Mouse (Mus musculus) MEL (cell line): ENCODE data around the gene Cand2. TPM values are rescaled to one million over a fixed set of nuclear protein-coding genes. Genes with fewer than 3 reads are reported as not detected.

Source experiments
- DNase-seq: peaks from one replicate; pipeline ENCODE4 v3.0.0; 2011; ENCODE audit warnings: low read depth, low spot score
- H3K27ac ChIP-seq: 2 replicates; pipeline ENCODE4 v1.5.1; 2012; ENCODE audit warnings: low read depth, mild to moderate bottlenecking, control low read depth, low read length, moderate library complexity; ENCODE audit not compliant: control insufficient read depth
- H3K27me3 ChIP-seq, 2 experiments: fragments of 150-350 bp in 1 of 2; sonication (generic) in 1 of 2; 2 replicates each; pipeline ENCODE4 v1.6.1; 2012; ENCODE audit warnings: low read length in 2 of 2, mild to moderate bottlenecking in 2 of 2, improper control_type of control experiment in 1 of 2, moderate library complexity in 1 of 2; ENCODE audit not compliant: insufficient read depth in 2 of 2, control insufficient read depth in 1 of 2
- H3K36me3 ChIP-seq, 2 experiments: 2 replicates each; pipeline ENCODE4 v1.6.1; 2012 to 2014; ENCODE audit warnings: low read length in 2 of 2, improper control_type of control experiment in 1 of 2, inconsistent platforms in 1 of 2, mild to moderate bottlenecking in 1 of 2; ENCODE audit not compliant: insufficient read depth in 2 of 2, control insufficient read depth in 1 of 2
- H3K4me1 ChIP-seq, 2 experiments: fragments of 150-350 bp in 1 of 2; sonication (generic) in 1 of 2; 2 replicates each; pipeline ENCODE4 v1.6.1; 2012; ENCODE audit warnings: low read length in 2 of 2, improper control_type of control experiment in 1 of 2, mild to moderate bottlenecking in 1 of 2; ENCODE audit not compliant: insufficient read depth in 2 of 2, control insufficient read depth in 1 of 2
- H3K4me3 ChIP-seq, 2 experiments: fragments of 150-350 bp in 1 of 2; sonication (generic) in 1 of 2; 2 replicates each; pipeline ENCODE4 v1.5.1; 2012; ENCODE audit warnings: low read depth in 2 of 2, low read length in 2 of 2, mild to moderate bottlenecking in 2 of 2, moderate library complexity in 2 of 2, control low read depth in 1 of 2, improper control_type of control experiment in 1 of 2; ENCODE audit not compliant: control insufficient read depth in 1 of 2, insufficient read depth in 1 of 2
- H3K79me2 ChIP-seq: 2 replicates; pipeline ENCODE4 v1.6.1; 2012; ENCODE audit warnings: mild to moderate bottlenecking, low read length, moderate library complexity; ENCODE audit not compliant: control insufficient read depth, poor library complexity, insufficient read depth
- H3K9ac ChIP-seq: 2 replicates; pipeline ENCODE4 v1.6.1; 2012; ENCODE audit warnings: low read depth, mild to moderate bottlenecking, control low read depth, low read length, moderate library complexity; ENCODE audit not compliant: control insufficient read depth, poor library complexity, severe bottlenecking
- H3K9me3 ChIP-seq: fragments of 150-350 bp; sonication (generic); replicated peaks from 2 replicates; pipeline ENCODE4 v1.6.1; 2012; ENCODE audit warnings: mild to moderate bottlenecking, low read length, improper control_type of control experiment, moderate library complexity; ENCODE audit not compliant: insufficient read depth
- CHD1 ChIP-seq: IDR thresholded peaks from 2 replicates; pipeline ENCODE4 v1.6.1; 2012; ENCODE audit warnings: low read depth, mild to moderate bottlenecking, inconsistent platforms, low read length, improper control_type of control experiment
- CHD2 ChIP-seq: IDR thresholded peaks from 2 replicates; pipeline ENCODE4 v1.6.1; 2011; ENCODE audit warnings: low read length, improper control_type of control experiment
- ELF1 ChIP-seq: IDR thresholded peaks from 2 replicates; pipeline ENCODE4 v1.6.1; 2014; ENCODE audit warnings: low read depth, mild to moderate bottlenecking, inconsistent platforms, low read length, improper control_type of control experiment, moderate library complexity
- EP300 ChIP-seq, 2 experiments: IDR thresholded peaks; 2 replicates each; pipeline ENCODE4 v1.6.1; 2011; ENCODE audit warnings: improper control_type of control experiment in 2 of 2, low read length in 2 of 2, low read depth in 1 of 2, mild to moderate bottlenecking in 1 of 2
- ETS1 ChIP-seq: IDR thresholded peaks from 2 replicates; pipeline ENCODE4 v1.6.1; 2012; ENCODE audit warnings: low read depth, mild to moderate bottlenecking, inconsistent platforms, low read length, improper control_type of control experiment, moderate library complexity
- GABPA ChIP-seq: IDR thresholded peaks from 2 replicates; pipeline ENCODE4 v1.6.1; 2012; ENCODE audit warnings: low read depth, mild to moderate bottlenecking, inconsistent platforms, low read length, improper control_type of control experiment, moderate library complexity
- GATA1 ChIP-seq: IDR thresholded peaks from 2 replicates; pipeline ENCODE4 v1.6.1; 2011; ENCODE audit warnings: low read depth, low read length, improper control_type of control experiment
- JUND ChIP-seq: IDR thresholded peaks from 2 replicates; pipeline ENCODE4 v1.6.1; 2011; ENCODE audit warnings: low read depth, mild to moderate bottlenecking, improper control_type of control experiment, low read length
- KAT2A ChIP-seq: conservative IDR thresholded peaks from 2 replicates; pipeline ENCODE4 v1.6.1; 2012; ENCODE audit warnings: low read depth, low read length, improper control_type of control experiment, inconsistent platforms
- MEF2A ChIP-seq: IDR thresholded peaks from 2 replicates; pipeline ENCODE4 v1.6.1; 2014; ENCODE audit warnings: low read depth, mild to moderate bottlenecking, inconsistent platforms, low read length, improper control_type of control experiment; ENCODE audit not compliant: poor library complexity, insufficient replicate concordance, severe bottlenecking; ENCODE audit errors: extremely low read depth
- MXI1 ChIP-seq: IDR thresholded peaks from 2 replicates; pipeline ENCODE4 v1.6.1; 2011; ENCODE audit warnings: mild to moderate bottlenecking, low read depth, low read length, improper control_type of control experiment
- MYC ChIP-seq: IDR thresholded peaks from 2 replicates; pipeline ENCODE4 v1.6.1; 2011; ENCODE audit warnings: low read depth, mild to moderate bottlenecking, low read length, improper control_type of control experiment, moderate library complexity
- NRF1 ChIP-seq: IDR thresholded peaks from 2 replicates; pipeline ENCODE4 v1.6.1; 2014; ENCODE audit warnings: low read depth, mild to moderate bottlenecking, inconsistent platforms, low read length, improper control_type of control experiment, moderate library complexity; ENCODE audit not compliant: poor library complexity, insufficient read depth, severe bottlenecking
- POLR2A ChIP-seq, 2 experiments: IDR thresholded peaks; 2 replicates each; pipeline ENCODE4 v1.6.1; 2011 to 2012; ENCODE audit warnings: low read length in 2 of 2, mild to moderate bottlenecking in 2 of 2, control low read depth in 1 of 2, improper control_type of control experiment in 1 of 2, low read depth in 1 of 2, moderate library complexity in 1 of 2; ENCODE audit not compliant: control insufficient read depth in 1 of 2, insufficient read depth in 1 of 2, poor library complexity in 1 of 2
- SIN3A ChIP-seq: IDR thresholded peaks from 2 replicates; pipeline ENCODE4 v1.6.1; 2012; ENCODE audit warnings: low read length, improper control_type of control experiment, inconsistent platforms
- TAL1 ChIP-seq: IDR thresholded peaks from 2 replicates; pipeline ENCODE4 v1.6.1; 2012; ENCODE audit warnings: mild to moderate bottlenecking, inconsistent platforms, low read length, moderate library complexity, mixed read lengths
- TBP ChIP-seq: IDR thresholded peaks from 2 replicates; pipeline ENCODE4 v1.8.0; 2011; ENCODE audit warnings: low read depth, low read length, improper control_type of control experiment
- UBTF ChIP-seq: IDR thresholded peaks from 2 replicates; pipeline ENCODE4 v1.6.1; 2012; ENCODE audit warnings: low read depth, mild to moderate bottlenecking, inconsistent platforms, low read length, improper control_type of control experiment, moderate library complexity, borderline replicate concordance; ENCODE audit not compliant: insufficient read depth
- USF1 ChIP-seq: IDR thresholded peaks from 2 replicates; pipeline ENCODE4 v1.6.1; 2014; ENCODE audit warnings: low read depth, mild to moderate bottlenecking, inconsistent platforms, low read length, improper control_type of control experiment, moderate library complexity
- ZMIZ1 ChIP-seq: IDR thresholded peaks from 2 replicates; pipeline ENCODE4 v1.6.1; 2012; ENCODE audit warnings: low read depth, mild to moderate bottlenecking, inconsistent platforms, low read length, improper control_type of control experiment, moderate library complexity
- polyA plus RNA-seq, 2 experiments: library from polyadenylated mRNA; stranded (reverse) in 1 of 2; unstranded in 1 of 2; fragments of >175 nt in 1 of 2; fragments of >200 nt in 1 of 2; gene quantifications; 2 replicates each; pipeline versions ENCODE4 v1.2.1 to v1.2.4; 2012; ENCODE audit warnings: low replicate concordance in 2 of 2, low read depth in 1 of 2; ENCODE audit not compliant: insufficient read length in 2 of 2, insufficient read depth in 1 of 2, missing spikeins in 1 of 2
- total RNA-seq: library from RNA; depleted of rRNA; stranded (reverse); fragments of 300-350 nt; gene quantifications from 2 replicates; pipeline ENCODE4 v1.2.3, GENCODE M21; 2012

Gene Cand2
- total and polyA plus RNA-seq, 3 experiments, result 1.8 to 6.6 TPM; not detected in 1

GRCm38 (mm10) chr6:115773966-115774413 is 348 bp upstream of the Cand2 start:
- peak; percentile 86; the same call in 1 of the 2 replicates for TF ChIP-seq JUND
- peak; percentile 16 for TF ChIP-seq MXI1
- TF ChIP-seq NRF1, result peak; percentile 45
- TF ChIP-seq ELF1, result no peak
- TF ChIP-seq GATA1, result no peak
- no peak overlapping the region for H3K27ac ChIP-seq
- peak overlapping the region; percentile 63 to 87 for H3K4me3 ChIP-seq
- 0 out of 2 replicates have a peak, but pooled peaks cover 2% of the 10 kb centered on the region for H3K79me2 ChIP-seq
- H3K9me3 ChIP-seq, result no peaks in the 10 kb centered on the region
- H3K36me3 ChIP-seq, result peaks cover 0 to 19% of the 10 kb centered on the region in 2 experiments; a peak in 2 of 4 replicates
- H3K4me1 ChIP-seq, result peaks cover 6 to 21% of the 10 kb centered on the region in 2 experiments
- H3K27me3 ChIP-seq, result no peaks in the 10 kb centered on the region
- DNase-seq, result peak; percentile 74
- H3K9ac ChIP-seq, result peak overlapping the region; percentile 26

- H3K9ac ChIP-seq, result no peak overlapping the region
- H3K4me1 ChIP-seq, result peaks cover 6 to 21% of the 10 kb centered on the region in 2 experiments
- no peaks in the 10 kb centered on the region for H3K9me3 ChIP-seq
- H3K36me3 ChIP-seq, result peaks cover 0 to 19% of the 10 kb centered on the region in 2 experiments; a peak in 2 of 4 replicates
- H3K27ac ChIP-seq, result no peak overlapping the region
- 0 out of 2 replicates have a peak, but pooled peaks cover 2% of the 10 kb centered on the region for H3K79me2 ChIP-seq
- no peak overlapping the region for H3K4me3 ChIP-seq
- 0 out of 2 replicates have a peak, but pooled peaks have one; percentile 7 for TF ChIP-seq USF1
- TF ChIP-seq MEF2A, result no peak
- no peak for DNase-seq
- no peaks in the 10 kb centered on the region for H3K27me3 ChIP-seq
Measured at GRCm38 (mm10) chr6:115775838-115776237, 1.5 kb downstream of the Cand2 start.

GRCm38 (mm10) chr6:115776363-115776762 is 2.0 kb downstream of the Cand2 start:
- Histone ChIP-seq H3K36me3 (peaks cover 0 to 19% of the 10 kb centered on the region in 2 experiments; a peak in 2 of 4 replicates), H3K27ac (no peak overlapping the region), H3K9me3 (no peaks in the 10 kb centered on the region), H3K4me1 (peaks cover 6 to 21% of the 10 kb centered on the region in 2 experiments), H3K27me3 (no peaks in the 10 kb centered on the region), H3K4me3 (peak overlapping the region in 1 of 2 experiments; percentile 12; a peak in 1 of 4 replicates), H3K9ac (no peak overlapping the region), H3K79me2 (0 out of 2 replicates have a peak, but pooled peaks cover 2% of the 10 kb centered on the region)
- TF ChIP-seq CHD2, result no peak
- no peak for TF ChIP-seq UBTF
- TF ChIP-seq ETS1, result peak; percentile 64; the same call in 1 of the 2 replicates
- no peak for TF ChIP-seq CHD1
- TF ChIP-seq SIN3A, result peak; percentile 59
- TF ChIP-seq KAT2A, result no peak
- TF ChIP-seq TBP, result no peak
- TF ChIP-seq MXI1, result peak; percentile 70
- TF ChIP-seq GATA1, result peak; percentile 84
- TF ChIP-seq ZMIZ1, result no peak
- no peak for TF ChIP-seq GABPA
- no peak for TF ChIP-seq POLR2A (IDR thresholded peaks at IDR 0.05; ENCODE audit: control insufficient read depth in 1 of 2, insufficient read depth in 1 of 2, low read depth in 1 of 2, low read length in 2 of 2, poor library complexity in 1 of 2)
- TF ChIP-seq MEF2A, result no peak
- peak; percentile 40; the same call in 1 of the 2 replicates for TF ChIP-seq TAL1
- peak; percentile 45; the same call in 1 of the 2 replicates for TF ChIP-seq MYC
- TF ChIP-seq EP300 (IDR thresholded peaks at IDR 0.05; ENCODE audit: low read depth in 1 of 2, low read length in 2 of 2), result peak in 1 of 2 experiments; percentile 49; a peak in 2 of 4 replicates
- peak; percentile 70 for DNase-seq
